Mouse (Mus musculus) thymus, adult 2 months (tissue): ENCODE data around the gene Arhgap42.

Source experiments
- CTCF ChIP-seq: fragments of 200-500 bp; IDR thresholded peaks from 2 replicates; pipeline ENCODE4 v1.5.1; 2012; ENCODE audit warnings: mild to moderate bottlenecking, control low read depth, low read length, moderate library complexity, borderline replicate concordance; ENCODE audit not compliant: control insufficient read depth, poor library complexity, insufficient read depth; ENCODE audit errors: extremely low read depth
- POLR2A ChIP-seq: fragments of 200-500 bp; IDR thresholded peaks from 2 replicates; pipeline ENCODE4 v1.6.1; 2012; ENCODE audit warnings: mild to moderate bottlenecking, low read length, control low read depth, moderate library complexity; ENCODE audit not compliant: control insufficient read depth, poor library complexity, insufficient read depth; ENCODE audit errors: extremely low read depth

DNA sequence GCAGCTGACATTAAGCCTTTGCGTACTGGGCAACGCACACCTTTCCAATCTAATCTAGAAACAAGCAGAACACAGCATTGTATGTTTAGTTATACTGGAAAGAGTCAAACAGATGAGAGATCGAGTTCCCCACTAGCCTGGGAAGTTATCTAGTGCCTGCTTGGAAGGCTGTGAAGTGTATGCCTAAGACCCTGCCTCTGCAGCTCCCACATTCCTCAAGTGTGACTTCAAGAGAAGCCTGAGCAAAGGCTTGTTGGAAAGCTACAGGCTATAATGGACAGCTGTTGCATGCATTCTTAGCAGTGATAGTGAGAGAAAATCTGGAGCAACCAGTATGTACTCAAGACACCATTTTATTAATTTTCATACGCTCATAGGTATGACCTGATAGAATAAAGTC lies 61.2 kb downstream of the Arhgap42 start:
- TF ChIP-seq CTCF: no peak
- no peak for TF ChIP-seq POLR2A
